Mouse (Mus musculus) stomach, postnatal 0 days (tissue): ENCODE measurements around the gene Selenom.

Source experiments
- CTCF ChIP-seq: IDR thresholded peaks from 2 replicates; pipeline ENCODE4 v1.5.1; 2016; ENCODE audit warnings: antibody characterized with exemption, low read depth, mild to moderate bottlenecking, moderate library complexity
- EP300 ChIP-seq: optimal IDR thresholded peaks from 2 replicates; pipeline ENCODE3; 2016; ENCODE audit warnings: antibody characterized with exemption

- no peak for TF ChIP-seq CTCF
- TF ChIP-seq EP300 = no peak
These were observed 5.1 kb upstream of the Selenom start for GRCm38 (mm10) chr11:3509181-3510085.
